Mouse (Mus musculus): Measurements from ENCODE around the gene Sh3kbp1.

Gene Sh3kbp1

GRCm38 (mm10) chrX:159932027-159932426 is 305.0 kb downstream of the Sh3kbp1 start:
- DNase-seq: no peak

- no peak for DNase-seq
Measured at GRCm38 (mm10) chrX:159942569-159942968, 315.5 kb downstream of the Sh3kbp1 start.

- no peak for DNase-seq
Measured at GRCm38 (mm10) chrX:159943586-159943985, 316.5 kb downstream of the Sh3kbp1 start.

GRCm38 (mm10) chrX:159953546-159954429 is 326.7 kb downstream of the Sh3kbp1 start:
- DNase-seq: no peak

GRCm38 (mm10) chrX:159954430-159954779 is 327.3 kb downstream of the Sh3kbp1 start:
- DNase-seq: no peak

GRCm38 (mm10) chrX:159955433-159955832 is 328.4 kb downstream of the Sh3kbp1 start:
- DNase-seq: no peak

- DNase-seq: no peak
Measured at GRCm38 (mm10) chrX:159961385-159961784, 334.3 kb downstream of the Sh3kbp1 start.

- peak; percentile 73 for DNase-seq
Measured at GRCm38 (mm10) chrX:159963273-159963672, 336.2 kb downstream of the Sh3kbp1 start.

- no peak for DNase-seq
Measured at GRCm38 (mm10) chrX:159963925-159964324, 336.9 kb downstream of the Sh3kbp1 start.

- DNase-seq: no peak
Measured at GRCm38 (mm10) chrX:159969025-159969424, 342.0 kb downstream of the Sh3kbp1 start.

GRCm38 (mm10) chrX:159971091-159971779 is 344.2 kb downstream of the Sh3kbp1 start:
- DNase-seq: no peak

- DNase-seq: peak; percentile 8
Measured at GRCm38 (mm10) chrX:159973730-159974129, 346.7 kb downstream of the Sh3kbp1 start.

GRCm38 (mm10) chrX:159976243-159976642 is 349.2 kb downstream of the Sh3kbp1 start:
- DNase-seq: no peak

GRCm38 (mm10) chrX:159988002-159988960 is 361.2 kb downstream of the Sh3kbp1 start, which contains the start of gene Map3k15:
Map3k15 (plus strand) TSS chrX:159988433.
- DNase-seq: peak; percentile 58

- DNase-seq: no peak
Measured at GRCm38 (mm10) chrX:159995808-159996207, 368.7 kb downstream of the Sh3kbp1 start.

All from lung, postnatal 14 days (tissue).